Mouse (Mus musculus) intestine, embryonic 15.5 days (tissue): ENCODE measurements around the gene Zdhhc14. TPM values are rescaled to one million over a fixed set of nuclear protein-coding genes. Genes with fewer than 3 reads are reported as not detected.
"Not testable (repeated sequence)": the region's sequence is repeated elsewhere in the genome, so short reads cannot be mapped to it uniquely, and the experiment has no call there.

ENCODE experiments used
- ATAC-seq: fragments of 200-750 bp; cut with Nextera tagmentation; 2 replicates; pipeline ENCODE4 v1.8.0; 2017; ENCODE audit warnings: moderate TSS enrichment, moderate library complexity
- H3K27ac ChIP-seq: fragments of 300-500 bp; sonication (generic); 2 replicates; pipeline ENCODE4 v1.5.1; 2015; ENCODE audit warnings: mild to moderate bottlenecking, inconsistent platforms
- H3K27me3 ChIP-seq: fragments of 300-500 bp; sonication (generic); replicated peaks from 2 replicates; pipeline ENCODE4 v1.6.1; 2015; ENCODE audit warnings: inconsistent platforms
- H3K36me3 ChIP-seq: fragments of 300-500 bp; sonication (generic); 2 replicates; pipeline ENCODE4 v1.6.1; 2015; ENCODE audit warnings: inconsistent platforms
- H3K4me1 ChIP-seq: fragments of 300-500 bp; sonication (generic); replicated peaks from 2 replicates; pipeline ENCODE4 v1.6.1; 2015; ENCODE audit warnings: inconsistent platforms
- H3K4me2 ChIP-seq: fragments of 300-500 bp; sonication (generic); replicated peaks from 2 replicates; pipeline ENCODE4 v1.6.1; 2015; ENCODE audit warnings: mild to moderate bottlenecking, inconsistent platforms
- H3K4me3 ChIP-seq: fragments of 300-500 bp; sonication (generic); replicated peaks from 2 replicates; pipeline ENCODE4 v1.5.1; 2015; ENCODE audit warnings: inconsistent platforms
- H3K9ac ChIP-seq: fragments of 300-500 bp; sonication (generic); 2 replicates; pipeline ENCODE4 v1.6.1; 2015; ENCODE audit warnings: inconsistent platforms
- H3K9me3 ChIP-seq: fragments of 300-500 bp; sonication (generic); 2 replicates; pipeline ENCODE4 v1.6.1; 2016; ENCODE audit warnings: inconsistent platforms
- WGBS: fragments of 180-500 bp; shearing (Covaris S2); methylation state at CpG from one replicate; pipeline ENCODE4 v1.1.7; 2015; 5-methylcytosine and 5-hydroxymethylcytosine counted together
- polyA plus RNA-seq: library from polyadenylated mRNA; unstranded; fragments of >200 nt; fragmentation: Nextera tagmentation; extraction: Ambion mirVana; gene quantifications from 2 replicates; pipeline ENCODE4 v1.2.1, GENCODE M21; 2015

Gene Zdhhc14
- polyA plus RNA-seq, 1 experiment from 2014 or later, result 2.5 TPM

- ATAC-seq, result no peak
- Histone ChIP-seq H3K27ac (no peak overlapping the region), H3K4me2 (no peak overlapping the region), H3K4me1 (no peaks in the 10 kb centered on the region), H3K36me3 (no peaks in the 10 kb centered on the region), H3K9me3 (no peaks in the 10 kb centered on the region), H3K4me3 (no peak overlapping the region), H3K27me3 (no peaks in the 10 kb centered on the region), H3K9ac (no peak overlapping the region)
Measured at GRCm38 (mm10) chr17:5623181-5623580, 130.8 kb downstream of the Zdhhc14 start.

- ATAC-seq, H3K4me3 ChIP-seq, H3K9ac ChIP-seq, H3K36me3 ChIP-seq, H3K4me2 ChIP-seq, H3K9me3 ChIP-seq, H3K4me1 ChIP-seq, H3K27ac ChIP-seq, H3K27me3 ChIP-seq: not testable (repeated sequence)
- WGBS, result 62% methylated on average over 1 of the region's 1 CpGs
Measured at GRCm38 (mm10) chr17:5624815-5625214, 132.5 kb downstream of the Zdhhc14 start.

GRCm38 (mm10) chr17:5626402-5626801 lies 134.0 kb downstream of the Zdhhc14 start:
- Histone ChIP-seq H3K4me1 (no peaks in the 10 kb centered on the region), H3K9me3 (no peaks in the 10 kb centered on the region), H3K27ac (no peak overlapping the region), H3K4me3 (no peak overlapping the region), H3K27me3 (no peaks in the 10 kb centered on the region), H3K4me2 (no peak overlapping the region), H3K9ac (no peak overlapping the region), H3K36me3 (no peaks in the 10 kb centered on the region)
- no peak for ATAC-seq
- WGBS, result 79% methylated on average over 3 of the region's 3 CpGs

- Histone ChIP-seq H3K4me1 (no peaks in the 10 kb centered on the region), H3K27ac (no peak overlapping the region), H3K4me3 (no peak overlapping the region), H3K27me3 (no peaks in the 10 kb centered on the region), H3K4me2 (no peak overlapping the region), H3K9me3 (no peaks in the 10 kb centered on the region), H3K9ac (no peak overlapping the region), H3K36me3 (no peaks in the 10 kb centered on the region)
- ATAC-seq, result no peak
- 91% methylated on average over 5 of the region's 5 CpGs for WGBS
Measured at GRCm38 (mm10) chr17:5627664-5628063, 135.3 kb downstream of the Zdhhc14 start.

- no peaks in the 10 kb centered on the region for H3K36me3 ChIP-seq
- no peaks in the 10 kb centered on the region for H3K9me3 ChIP-seq
- H3K4me3 ChIP-seq, result no peak overlapping the region
- 60% methylated on average over 4 of the region's 4 CpGs for WGBS
- H3K9ac ChIP-seq, result no peak overlapping the region
- H3K27ac ChIP-seq, result no peak overlapping the region
- H3K27me3 ChIP-seq, result no peaks in the 10 kb centered on the region
- no peak overlapping the region for H3K4me2 ChIP-seq
- H3K4me1 ChIP-seq, result no peaks in the 10 kb centered on the region
- no peak for ATAC-seq
Measured at GRCm38 (mm10) chr17:5629651-5630050, 137.3 kb downstream of the Zdhhc14 start.

GRCm38 (mm10) chr17:5635254-5635653 lies 142.9 kb downstream of the Zdhhc14 start:
- Histone ChIP-seq H3K4me1 (no peaks in the 10 kb centered on the region), H3K9me3 (no peaks in the 10 kb centered on the region), H3K4me3 (no peak overlapping the region), H3K27me3 (no peaks in the 10 kb centered on the region), H3K4me2 (no peak overlapping the region), H3K9ac (no peak overlapping the region), H3K27ac (no peak overlapping the region), H3K36me3 (no peaks in the 10 kb centered on the region)
- WGBS, result 80% methylated on average over 2 of the region's 2 CpGs
- no peak for ATAC-seq

- no peaks in the 10 kb centered on the region for H3K27me3 ChIP-seq
- H3K36me3 ChIP-seq, result no peaks in the 10 kb centered on the region
- no peak overlapping the region for H3K4me3 ChIP-seq
- no peak overlapping the region for H3K4me2 ChIP-seq
- no peak for ATAC-seq
- no peaks in the 10 kb centered on the region for H3K9me3 ChIP-seq
- no peak overlapping the region for H3K27ac ChIP-seq
- no peak overlapping the region for H3K9ac ChIP-seq
- H3K4me1 ChIP-seq, result no peaks in the 10 kb centered on the region
- 82% methylated on average over 8 of the region's 8 CpGs for WGBS
Measured at GRCm38 (mm10) chr17:5641436-5641835, 149.1 kb downstream of the Zdhhc14 start.

GRCm38 (mm10) chr17:5642918-5643721 lies 150.8 kb downstream of the Zdhhc14 start:
- no peak for ATAC-seq
- H3K4me2 ChIP-seq, result no peak overlapping the region
- H3K27ac ChIP-seq, result no peak overlapping the region
- no peaks in the 10 kb centered on the region for H3K27me3 ChIP-seq
- 57% methylated on average over 15 of the region's 15 CpGs for WGBS
- H3K36me3 ChIP-seq, result no peaks in the 10 kb centered on the region
- no peaks in the 10 kb centered on the region for H3K4me1 ChIP-seq
- no peaks in the 10 kb centered on the region for H3K9me3 ChIP-seq
- H3K4me3 ChIP-seq, result no peak overlapping the region
- no peak overlapping the region for H3K9ac ChIP-seq

GRCm38 (mm10) chr17:5650124-5650523 lies 157.8 kb downstream of the Zdhhc14 start:
- H3K9me3 ChIP-seq, result no peaks in the 10 kb centered on the region
- H3K9ac ChIP-seq, result no peak overlapping the region
- H3K36me3 ChIP-seq, result no peaks in the 10 kb centered on the region
- no peak overlapping the region for H3K4me3 ChIP-seq
- no peak for ATAC-seq
- H3K27me3 ChIP-seq, result no peaks in the 10 kb centered on the region
- H3K27ac ChIP-seq, result no peak overlapping the region
- no peak overlapping the region for H3K4me2 ChIP-seq
- H3K4me1 ChIP-seq, result no peaks in the 10 kb centered on the region
- WGBS, result 74% methylated on average over 4 of the region's 4 CpGs

GRCm38 (mm10) chr17:5650642-5651041 lies 158.3 kb downstream of the Zdhhc14 start:
- no peaks in the 10 kb centered on the region for H3K36me3 ChIP-seq
- no peak overlapping the region for H3K9ac ChIP-seq
- ATAC-seq, result no peak
- H3K27me3 ChIP-seq, result no peaks in the 10 kb centered on the region
- no peak overlapping the region for H3K4me3 ChIP-seq
- no peaks in the 10 kb centered on the region for H3K9me3 ChIP-seq
- no peak overlapping the region for H3K4me2 ChIP-seq
- WGBS, result 58% methylated on average over 4 of the region's 4 CpGs
- H3K4me1 ChIP-seq, result no peaks in the 10 kb centered on the region
- no peak overlapping the region for H3K27ac ChIP-seq

GRCm38 (mm10) chr17:5651551-5651950 lies 159.2 kb downstream of the Zdhhc14 start:
- Histone ChIP-seq H3K27me3 (no peaks in the 10 kb centered on the region), H3K9ac (no peak overlapping the region), H3K4me1 (no peaks in the 10 kb centered on the region), H3K4me3 (no peak overlapping the region), H3K27ac (no peak overlapping the region), H3K36me3 (no peaks in the 10 kb centered on the region), H3K4me2 (no peak overlapping the region), H3K9me3 (no peaks in the 10 kb centered on the region)
- ATAC-seq, result no peak
- WGBS, result 80% methylated on average over 4 of the region's 4 CpGs

GRCm38 (mm10) chr17:5653981-5654380 lies 161.6 kb downstream of the Zdhhc14 start:
- no peaks in the 10 kb centered on the region for H3K4me1 ChIP-seq
- H3K9ac ChIP-seq, result no peak overlapping the region
- 81% methylated on average over 9 of the region's 9 CpGs for WGBS
- no peaks in the 10 kb centered on the region for H3K27me3 ChIP-seq
- H3K9me3 ChIP-seq, result no peaks in the 10 kb centered on the region
- no peak overlapping the region for H3K4me2 ChIP-seq
- no peak overlapping the region for H3K4me3 ChIP-seq
- no peaks in the 10 kb centered on the region for H3K36me3 ChIP-seq
- ATAC-seq, result no peak
- no peak overlapping the region for H3K27ac ChIP-seq

- H3K27ac ChIP-seq, result no peak overlapping the region
- H3K4me2 ChIP-seq, result no peak overlapping the region
- 94% methylated on average over 4 of the region's 4 CpGs for WGBS
- ATAC-seq, result no peak
- H3K4me1 ChIP-seq, result no peaks in the 10 kb centered on the region
- no peak overlapping the region for H3K4me3 ChIP-seq
- H3K27me3 ChIP-seq, result no peaks in the 10 kb centered on the region
- no peaks in the 10 kb centered on the region for H3K36me3 ChIP-seq
- H3K9me3 ChIP-seq, result no peaks in the 10 kb centered on the region
- H3K9ac ChIP-seq, result no peak overlapping the region
Measured at GRCm38 (mm10) chr17:5655536-5655935, 163.2 kb downstream of the Zdhhc14 start.
